Mouse (Mus musculus): Measurements from ENCODE around the gene Ppp1r18.

The Ppp1r18 gene

DNA sequence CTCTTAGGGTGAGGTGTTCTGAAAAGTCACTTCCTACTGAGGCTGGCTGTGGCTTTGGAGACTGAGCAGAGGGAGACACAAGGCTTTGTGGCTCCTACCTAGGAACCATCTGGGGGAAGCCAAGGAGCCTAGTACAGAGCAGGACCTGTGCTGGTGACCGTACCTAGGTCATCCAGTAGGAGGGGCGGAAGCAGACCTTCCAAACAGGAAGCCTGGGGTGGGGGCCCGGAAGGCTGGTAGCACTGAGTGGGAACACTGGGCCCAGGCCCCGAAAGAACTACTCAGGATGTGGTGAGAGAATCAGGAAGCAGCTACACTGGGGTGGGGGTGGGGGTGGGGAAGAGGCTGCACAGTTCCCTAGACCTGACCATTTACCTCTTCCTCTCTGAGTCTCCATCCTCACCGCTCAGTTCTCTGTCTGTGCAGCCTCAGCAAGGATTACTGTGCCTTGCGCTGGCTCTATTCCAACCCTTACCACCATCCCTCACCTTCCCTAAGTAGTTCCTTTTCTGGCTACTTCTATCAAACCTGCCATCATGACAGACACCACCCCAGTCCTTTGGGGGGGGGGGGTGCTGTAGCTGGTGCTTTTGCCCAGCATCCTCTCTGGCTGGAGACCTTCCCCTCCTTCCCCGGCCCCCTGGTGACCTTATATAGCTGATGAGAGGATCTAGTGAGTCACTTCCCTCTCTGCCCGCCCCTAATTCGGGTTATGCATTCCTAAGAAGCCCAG is 4.9 kb downstream of the Ppp1r18 start:
- peak; percentile 89 for DNase-seq

GRCm38 (mm10) chr17:35870884-35871696 is 5.7 kb downstream of the Ppp1r18 start:
- peak; percentile 58 for DNase-seq

- DNase-seq: peak; percentile 91
Measured at GRCm38 (mm10) chr17:35873774-35874519, 8.6 kb downstream of the Ppp1r18 start.

DNA sequence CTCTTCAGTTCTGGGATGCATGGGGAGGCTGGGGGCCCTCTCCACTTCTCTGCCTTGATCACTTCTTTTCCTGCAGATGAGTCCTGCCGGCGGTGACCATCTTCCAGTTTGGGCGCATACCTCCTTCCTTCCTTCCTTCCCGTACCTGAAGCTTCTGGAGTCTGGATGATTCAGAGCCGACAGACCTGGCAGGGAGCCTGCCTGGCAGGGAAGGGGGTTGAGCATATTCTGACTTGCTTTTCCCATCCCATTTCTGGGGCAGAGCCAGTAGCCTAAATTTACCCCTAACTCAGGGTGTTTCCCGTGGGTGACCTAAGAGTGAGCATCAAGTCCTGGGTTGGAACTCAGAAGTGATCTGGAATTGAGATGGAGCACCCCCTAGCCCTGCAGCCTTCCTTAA is 9.3 kb downstream of the Ppp1r18 start:
- no peak for DNase-seq

GRCm38 (mm10) chr17:35879245-35880057 is 14.1 kb downstream of the Ppp1r18 start, which contains the start of gene Dhx16:
TSS of gene Dhx16 (plus strand) at chr17:35879819.
- peak; percentile 95 for DNase-seq

- no peak for DNase-seq
Measured at GRCm38 (mm10) chr17:35882924-35883323, 17.5 kb downstream of the Ppp1r18 start.

DNA sequence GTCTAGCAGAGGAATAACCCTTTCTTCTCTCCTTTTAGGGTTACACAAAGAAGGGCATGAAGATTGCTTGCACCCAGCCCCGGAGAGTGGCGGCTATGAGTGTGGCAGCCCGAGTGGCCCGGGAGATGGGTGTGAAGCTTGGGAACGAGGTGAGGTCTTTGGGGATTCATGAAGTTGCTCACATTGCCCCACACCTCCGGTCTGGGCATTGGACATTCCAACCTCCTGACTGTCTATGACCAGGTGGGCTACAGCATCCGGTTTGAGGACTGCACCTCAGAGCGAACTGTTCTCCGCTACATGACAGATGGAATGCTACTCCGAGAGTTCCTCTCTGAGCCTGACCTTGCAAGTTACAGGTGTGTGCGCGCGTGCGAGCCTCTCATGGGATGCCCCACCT is 18.4 kb downstream of the Ppp1r18 start:
- DNase-seq: no peak

DNA sequence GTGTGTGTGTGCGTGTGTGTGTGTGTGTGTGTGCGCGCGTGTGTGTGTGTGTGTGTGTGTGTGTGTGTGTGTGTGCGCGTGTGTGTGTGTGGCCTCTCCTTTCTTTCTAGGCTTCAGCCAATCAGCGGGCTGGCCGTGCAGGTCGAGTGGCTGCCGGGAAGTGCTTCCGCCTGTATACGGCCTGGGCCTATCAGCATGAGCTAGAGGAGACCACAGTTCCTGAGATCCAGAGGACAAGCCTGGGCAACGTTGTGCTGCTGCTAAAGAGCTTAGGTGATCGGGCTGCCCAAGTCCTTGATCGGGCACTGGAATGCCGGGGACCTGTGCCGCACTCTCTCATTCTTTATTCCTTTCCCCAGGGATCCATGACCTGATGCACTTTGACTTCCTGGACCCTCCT is 22.3 kb downstream of the Ppp1r18 start:
- no peak for DNase-seq

DNA sequence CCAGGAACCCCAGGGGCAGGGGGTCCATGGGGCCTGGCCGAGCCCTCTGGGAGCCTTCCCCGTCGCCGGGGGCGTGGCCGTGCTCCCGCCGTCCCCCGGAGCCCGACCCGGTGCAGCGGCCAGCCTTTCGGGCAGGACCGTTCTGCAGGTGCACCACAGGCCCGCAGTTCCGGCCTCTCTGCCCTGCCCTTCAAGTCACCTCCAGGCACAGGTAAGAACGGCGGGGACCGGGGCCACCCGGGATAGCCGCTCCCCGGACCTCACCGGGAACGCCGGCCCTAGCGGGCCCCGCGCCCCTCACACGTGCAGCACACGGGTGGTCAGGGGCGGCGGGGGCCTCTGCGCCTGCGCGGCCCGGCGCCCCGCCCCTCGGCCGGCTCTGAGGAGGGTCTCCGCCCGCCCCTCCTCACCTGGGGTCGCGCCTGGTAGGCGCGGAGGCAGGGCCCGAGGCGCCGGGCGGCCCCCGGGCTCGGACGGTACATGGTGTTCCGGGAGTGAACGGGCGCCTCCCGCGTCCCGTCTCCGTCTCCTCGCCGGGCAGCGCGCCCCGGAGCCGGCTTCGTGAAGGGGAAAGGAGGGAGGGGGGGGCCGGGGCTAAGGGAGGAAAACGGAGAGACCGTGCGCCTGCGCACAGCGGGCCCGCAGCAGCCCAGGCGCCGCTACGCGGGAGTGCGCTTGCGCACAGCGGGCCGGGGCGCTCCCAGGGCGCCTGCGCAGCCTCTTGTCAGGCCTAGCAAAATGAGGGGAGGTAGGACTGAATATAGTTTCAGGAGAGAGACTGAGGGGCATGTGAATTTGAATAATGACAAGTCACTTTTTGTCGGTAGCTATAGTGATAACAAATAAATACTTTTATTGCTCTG is 31.6 kb downstream of the Ppp1r18 start, which contains the start of gene 2310061I04Rik:
Gene 2310061I04Rik, minus strand, starts transcription at position 651 of the 863 bp plus-strand sequence.
- peak; percentile 95 for DNase-seq

- peak; percentile 23 for DNase-seq
Measured at GRCm38 (mm10) chr17:35897644-35898573, 32.5 kb downstream of the Ppp1r18 start.

- no peak for DNase-seq
Measured at GRCm38 (mm10) chr17:35900636-35901035, 35.2 kb downstream of the Ppp1r18 start.

DNA sequence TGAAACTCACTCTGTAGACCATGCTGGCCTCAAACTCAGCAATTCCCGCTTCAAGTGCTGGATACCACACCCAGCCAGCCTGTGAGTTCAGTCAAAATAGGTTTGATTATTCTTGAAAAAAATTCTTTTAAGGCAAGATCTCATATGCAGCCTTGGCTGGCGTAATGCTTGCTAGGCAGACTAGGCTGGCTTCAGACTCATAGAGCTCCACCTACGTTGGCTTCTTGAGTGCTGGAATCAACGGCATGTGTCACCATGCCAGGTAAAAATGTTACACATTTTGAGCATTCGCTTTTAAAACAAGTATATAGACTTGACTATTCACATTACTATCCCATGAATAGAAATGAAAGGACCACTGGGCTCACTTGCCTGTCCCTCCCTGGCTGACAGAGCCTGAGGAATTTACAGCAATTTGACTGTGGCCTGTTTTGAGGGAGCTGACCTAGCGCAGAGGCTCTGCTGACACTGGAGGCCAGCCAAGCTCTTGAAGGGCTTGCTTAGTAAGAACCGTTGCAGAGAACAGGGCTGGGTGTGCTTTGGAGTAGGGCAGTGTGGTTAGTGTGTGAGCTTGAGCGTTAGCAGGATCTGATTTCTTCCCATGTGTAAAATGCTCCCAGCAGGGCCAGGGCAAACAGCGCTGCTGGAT is 38.1 kb downstream of the Ppp1r18 start:
- no peak for DNase-seq

GRCm38 (mm10) chr17:35903992-35904355 is 38.6 kb downstream of the Ppp1r18 start:
- peak; percentile 28 for DNase-seq

DNA sequence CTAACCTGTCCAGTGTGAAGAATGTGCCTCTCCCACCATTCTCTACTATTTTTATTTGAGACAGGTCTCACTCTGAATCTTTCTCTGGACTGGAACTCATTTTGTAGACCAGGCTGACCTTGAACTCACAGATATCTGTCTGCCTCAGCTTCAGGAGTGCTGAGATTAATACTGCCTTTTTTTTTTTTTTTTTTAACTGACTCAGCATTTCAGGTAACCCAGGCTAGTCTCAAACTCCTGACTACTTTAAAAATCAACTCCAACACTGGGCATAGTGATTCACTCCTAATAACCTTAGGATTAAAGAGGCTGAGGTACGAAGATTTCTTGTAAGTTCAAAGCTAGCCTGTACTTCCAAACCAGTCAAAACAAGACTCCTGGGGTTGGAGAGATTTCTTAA is 40.2 kb downstream of the Ppp1r18 start:
- no peak for DNase-seq

GRCm38 (mm10) chr17:35907609-35908008 is 42.2 kb downstream of the Ppp1r18 start:
- DNase-seq: no peak

DNA sequence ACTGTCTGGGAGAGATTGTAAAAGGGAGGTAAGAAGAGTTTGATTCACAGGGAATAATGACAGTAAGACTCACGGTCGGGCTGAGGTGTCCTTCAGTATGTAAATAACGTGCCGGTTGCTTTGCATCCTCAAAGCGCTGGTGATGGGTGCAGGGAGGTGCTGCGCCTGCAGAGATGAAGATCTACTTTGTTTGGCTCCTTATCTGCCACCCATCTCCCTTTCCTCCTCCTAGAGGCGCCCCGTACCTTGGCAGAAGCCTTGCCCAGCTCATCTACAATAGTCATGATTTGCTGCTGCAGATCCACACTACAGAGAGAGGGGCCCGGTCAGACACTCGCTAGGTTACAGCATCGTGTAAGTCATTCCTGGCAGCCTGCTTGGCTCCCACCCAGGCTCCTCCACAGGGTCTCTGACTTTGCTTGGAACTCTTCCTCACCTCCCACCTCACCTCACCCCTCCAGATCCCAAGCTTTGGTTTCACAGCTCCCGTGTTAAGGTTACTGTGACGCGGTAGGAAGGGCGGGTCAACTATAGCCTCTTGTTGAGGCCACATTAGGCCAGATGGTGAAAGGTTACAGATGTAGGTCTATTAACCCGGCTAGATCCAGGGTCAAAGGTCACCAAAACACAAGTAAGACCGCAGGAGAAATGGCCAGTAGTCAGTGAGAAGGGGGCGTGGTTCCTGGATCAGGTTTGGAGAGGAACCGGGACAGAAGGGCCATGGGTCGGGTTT is 44.0 kb downstream of the Ppp1r18 start:
- no peak for DNase-seq

GRCm38 (mm10) chr17:35909919-35910369 is 44.6 kb downstream of the Ppp1r18 start, which contains the start of gene Atat1:
TSS of gene Atat1 (minus strand) at chr17:35910075.
- peak; percentile 95 for DNase-seq

GRCm38 (mm10) chr17:35914975-35915374 is 49.6 kb downstream of the Ppp1r18 start:
- DNase-seq: no peak

Data from thymus, postnatal 25 days (tissue).